Mouse (Mus musculus) B cell, adult (primary cell): ENCODE data around the gene Tsacc. TPM values are rescaled to one million over a fixed set of nuclear protein-coding genes. Genes with fewer than 3 reads are reported as not detected.

Source experiments
- total RNA-seq: library from RNA; stranded (reverse); gene quantifications from 4 replicates; pipeline ENCODE4 v1.2.4, GENCODE M21; 2023; ENCODE audit not compliant: inconsistent age

Gene Tsacc
- total RNA-seq = 4.6 to 7.6 TPM (median 6.0 TPM) in 4 replicates

GRCm38 (mm10) chr3:88296561-88297318 lies at the start of gene Tsacc, which contains the start of gene Cct3:
TSS of gene Tsacc (minus strand) at chr3:88296999.
TSS of gene Cct3 (plus strand) at chr3:88297116.

GRCm38 (mm10) chr3:88336058-88337013 lies 39.5 kb upstream of the Tsacc start, which contains the start of the genes Tmem79 and Smg5:
TSS of gene Tmem79 (minus strand) at chr3:88336148.
TSS of gene Smg5 (plus strand) at chr3:88336260.

GRCm38 (mm10) chr3:88324951-88325405 lies 28.2 kb upstream of the Tsacc start, which contains the start of gene Glmp:
TSS of gene Glmp (plus strand) at chr3:88325023.

GRCm38 (mm10) chr3:88287110-88287509 lies 9.7 kb downstream of the Tsacc start, which contains the start of gene Gm38392:
TSS of gene Gm38392 (minus strand) at chr3:88287210.

GRCm38 (mm10) chr3:88254268-88254926 lies 42.4 kb downstream of the Tsacc start, which contains the start of gene Rhbg:
TSS of gene Rhbg (minus strand) at chr3:88254709.

Other genes starting within 250 kb of the Tsacc start
- gene Naxe, start 238.5 kb downstream of the Tsacc start, total RNA-seq = 27.1 to 33.9 TPM (median 32.0 TPM) in 4 replicates
- gene Ttc24, start 218.7 kb downstream of the Tsacc start, total RNA-seq = not detected in 4 replicates
- gene Iqgap3, start 215.0 kb downstream of the Tsacc start, total RNA-seq = 0.42 to 1.5 TPM (median 0.56 TPM) in 4 replicates
- 342 to 418 TPM (median 405 TPM) in 4 replicates for gene Mef2d, start 154.6 kb downstream of the Tsacc start, total RNA-seq
- gene Rhbg, start 42.3 kb downstream of the Tsacc start, total RNA-seq = not detected in 4 replicates
- gene Gm38392, start 9.8 kb downstream of the Tsacc start, total RNA-seq = not detected in 4 replicates
- gene Cct3, start 117 bp upstream of the Tsacc start, total RNA-seq = 150 to 201 TPM (median 177 TPM) in 4 replicates
- gene Glmp, start 28.0 kb upstream of the Tsacc start, total RNA-seq = 123 to 146 TPM (median 145 TPM) in 4 replicates
- gene Tmem79, start 39.1 kb upstream of the Tsacc start, total RNA-seq = 0.66 to 1.9 TPM (median 1.2 TPM) in 4 replicates
- 104 to 116 TPM (median 111 TPM) in 4 replicates for gene Smg5, start 39.3 kb upstream of the Tsacc start, total RNA-seq
- 1.6 to 3.6 TPM (median 1.6 TPM) in 3 of 4 replicates, not detected in the other for gene Paqr6, start 67.6 kb upstream of the Tsacc start, total RNA-seq
- gene Bglap3, start 75.7 kb upstream of the Tsacc start, total RNA-seq = not detected in 4 replicates
- not detected in 4 replicates for gene Bglap2, start 81.7 kb upstream of the Tsacc start, total RNA-seq
- not detected in 4 replicates for gene Bglap, start 87.5 kb upstream of the Tsacc start, total RNA-seq
- gene Pmf1, start 113.3 kb upstream of the Tsacc start, total RNA-seq = 56.7 to 66.9 TPM (median 64.0 TPM) in 4 replicates
- gene Slc25a44, start 128.1 kb upstream of the Tsacc start, total RNA-seq = 18.6 to 22.0 TPM (median 19.8 TPM) in 4 replicates
- gene Sema4a, start 164.2 kb upstream of the Tsacc start, total RNA-seq = 0.63 to 2.2 TPM (median 1.6 TPM) in 4 replicates
- 18.4 to 22.9 TPM (median 21.7 TPM) in 4 replicates for gene Lmna, start 213.0 kb upstream of the Tsacc start, total RNA-seq
- gene Mex3a, start 235.4 kb upstream of the Tsacc start, total RNA-seq = 1.1 to 1.6 TPM (median 1.4 TPM) in 4 replicates